Mouse (Mus musculus): Measurements from ENCODE around the gene Gjb1. TPM values are rescaled to one million over a fixed set of nuclear protein-coding genes. Genes with fewer than 3 reads are reported as not detected.
A peak's percentile ranks its signal among the peaks of the same experiment; 100 is the strongest.

Gjb1 gene
- polyA plus RNA-seq, 1 experiment from 2014 or later = not detected

- Histone ChIP-seq H3K4me1 (no peaks in the 10 kb centered on the region), H3K4me2 (replicated peaks) (no peak overlapping the region), H3K9ac (no peak overlapping the region), H3K4me3 (no peak overlapping the region), H3K9me3 (no peaks in the 10 kb centered on the region), H3K36me3 (no peaks in the 10 kb centered on the region), H3K27ac (no peak overlapping the region), H3K27me3 (0 out of 2 replicates have a peak, but pooled peaks cover 5% of the 10 kb centered on the region)
- 71% methylated on average over 7 of the region's 7 CpGs for WGBS
- ATAC-seq (ENCODE audit: insufficient number of reproducible peaks, insufficient read depth, low FRiP score, low TSS enrichment) = no peak
Measured at GRCm38 (mm10) chrX:101369001-101369400, 7.2 kb upstream of the Gjb1 start.

GRCm38 (mm10) chrX:101370573-101370972, 5.6 kb upstream of the Gjb1 start:
- Histone ChIP-seq H3K4me2 (replicated peaks) (no peak overlapping the region), H3K9ac (no peak overlapping the region), H3K36me3 (no peaks in the 10 kb centered on the region), H3K4me3 (no peak overlapping the region), H3K9me3 (no peaks in the 10 kb centered on the region), H3K4me1 (no peaks in the 10 kb centered on the region), H3K27ac (no peak overlapping the region), H3K27me3 (0 out of 2 replicates have a peak, but pooled peaks cover 3% of the 10 kb centered on the region)
- 68% methylated on average over 3 of the region's 3 CpGs for WGBS
- no peak for ATAC-seq (ENCODE audit: insufficient number of reproducible peaks, insufficient read depth, low FRiP score, low TSS enrichment)

- ATAC-seq (ENCODE audit: insufficient number of reproducible peaks, insufficient read depth, low FRiP score, low TSS enrichment) = no peak
- H3K36me3 ChIP-seq = no peaks in the 10 kb centered on the region
- H3K4me2 ChIP-seq (replicated peaks) = no peak overlapping the region
- 45% methylated on average over 5 of the region's 5 CpGs for WGBS
- no peak overlapping the region for H3K4me3 ChIP-seq
- H3K9ac ChIP-seq = no peak overlapping the region
- no peaks in the 10 kb centered on the region for H3K4me1 ChIP-seq
- H3K27ac ChIP-seq = no peak overlapping the region
- H3K9me3 ChIP-seq = no peaks in the 10 kb centered on the region
- H3K27me3 ChIP-seq = 0 out of 2 replicates have a peak, but pooled peaks cover 8% of the 10 kb centered on the region
Measured at GRCm38 (mm10) chrX:101372946-101373345, 3.2 kb upstream of the Gjb1 start.

- no peaks in the 10 kb centered on the region for H3K9me3 ChIP-seq
- ATAC-seq (ENCODE audit: insufficient number of reproducible peaks, insufficient read depth, low FRiP score, low TSS enrichment) = no peak
- no peak overlapping the region for H3K9ac ChIP-seq
- H3K27ac ChIP-seq = no peak overlapping the region
- 79% methylated on average over 4 of the region's 4 CpGs for WGBS
- no peaks in the 10 kb centered on the region for H3K36me3 ChIP-seq
- H3K4me2 ChIP-seq (replicated peaks) = no peak overlapping the region
- H3K4me1 ChIP-seq = no peaks in the 10 kb centered on the region
- no peak overlapping the region for H3K4me3 ChIP-seq
- H3K27me3 ChIP-seq = peaks cover 16% of the 10 kb centered on the region
Measured at GRCm38 (mm10) chrX:101377076-101377475, 898 bp downstream of the Gjb1 start.

GRCm38 (mm10) chrX:101379744-101380143, 3.6 kb downstream of the Gjb1 start:
- no peak overlapping the region for H3K27ac ChIP-seq
- 59% methylated on average over 1 of the region's 1 CpGs for WGBS
- peaks cover 40% of the 10 kb centered on the region for H3K27me3 ChIP-seq
- ATAC-seq (ENCODE audit: insufficient number of reproducible peaks, insufficient read depth, low FRiP score, low TSS enrichment) = no peak
- H3K9ac ChIP-seq = no peak overlapping the region
- H3K9me3 ChIP-seq = no peaks in the 10 kb centered on the region
- H3K4me2 ChIP-seq (replicated peaks) = no peak overlapping the region
- no peaks in the 10 kb centered on the region for H3K36me3 ChIP-seq
- H3K4me1 ChIP-seq = no peaks in the 10 kb centered on the region
- no peak overlapping the region for H3K4me3 ChIP-seq

GRCm38 (mm10) chrX:101383455-101383854, 7.3 kb downstream of the Gjb1 start:
- peaks cover 63% of the 10 kb centered on the region for H3K27me3 ChIP-seq
- H3K4me1 ChIP-seq = no peaks in the 10 kb centered on the region
- H3K4me3 ChIP-seq = no peak overlapping the region
- H3K9ac ChIP-seq = no peak overlapping the region
- H3K9me3 ChIP-seq = no peaks in the 10 kb centered on the region
- 28% methylated on average over 18 of the region's 18 CpGs for WGBS
- no peaks in the 10 kb centered on the region for H3K36me3 ChIP-seq
- no peak overlapping the region for H3K4me2 ChIP-seq (replicated peaks)
- ATAC-seq (ENCODE audit: insufficient number of reproducible peaks, insufficient read depth, low FRiP score, low TSS enrichment) = 0 out of 2 replicates have a peak, but pooled peaks have one; percentile 22
- no peak overlapping the region for H3K27ac ChIP-seq

GRCm38 (mm10) chrX:101384439-101385137, 8.4 kb downstream of the Gjb1 start:
- H3K4me2 ChIP-seq (replicated peaks) = peak overlapping the region; percentile 39
- H3K4me3 ChIP-seq = peak overlapping the region; percentile 20
- no peaks in the 10 kb centered on the region for H3K4me1 ChIP-seq
- no peak for ATAC-seq (ENCODE audit: insufficient number of reproducible peaks, insufficient read depth, low FRiP score, low TSS enrichment)
- no peak overlapping the region for H3K9ac ChIP-seq
- no peaks in the 10 kb centered on the region for H3K9me3 ChIP-seq
- no peak overlapping the region for H3K27ac ChIP-seq
- H3K27me3 ChIP-seq = peaks cover 60% of the 10 kb centered on the region
- H3K36me3 ChIP-seq = no peaks in the 10 kb centered on the region
- WGBS = 19% methylated on average over 32 of the region's 32 CpGs

DNA sequence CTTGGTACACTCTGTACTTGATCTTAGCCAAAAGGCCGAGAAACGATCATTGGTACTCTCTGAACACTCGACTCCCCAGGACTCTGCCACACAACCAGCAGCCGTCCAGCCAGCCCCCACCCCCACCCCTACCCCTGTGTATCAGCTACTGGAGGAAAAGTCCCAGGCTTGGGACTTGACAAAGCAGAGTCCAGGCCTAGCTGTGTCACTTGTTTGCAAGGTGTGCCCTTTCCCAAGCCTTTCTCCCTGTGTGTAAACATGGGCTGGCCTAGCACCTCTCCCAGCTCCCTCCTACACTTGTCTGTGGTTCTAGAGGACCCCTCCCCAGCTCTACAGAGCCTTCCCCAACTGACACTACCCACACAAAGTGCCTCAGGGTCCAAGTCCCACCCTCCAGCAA, 10.0 kb downstream of the Gjb1 start:
- Histone ChIP-seq H3K4me3 (no peak overlapping the region), H3K27ac (no peak overlapping the region), H3K4me1 (no peaks in the 10 kb centered on the region), H3K9me3 (no peaks in the 10 kb centered on the region), H3K27me3 (peaks cover 60% of the 10 kb centered on the region), H3K9ac (no peak overlapping the region), H3K36me3 (no peaks in the 10 kb centered on the region), H3K4me2 (replicated peaks) (no peak overlapping the region)
- ATAC-seq (ENCODE audit: insufficient number of reproducible peaks, insufficient read depth, low FRiP score, low TSS enrichment) = 0 out of 2 replicates have a peak, but pooled peaks have one; percentile 15
- 37% methylated on average over 4 of the region's 4 CpGs for WGBS

GRCm38 (mm10) chrX:101388866-101389537, 12.8 kb downstream of the Gjb1 start:
- no peak overlapping the region for H3K9ac ChIP-seq
- H3K27me3 ChIP-seq = peaks cover 36% of the 10 kb centered on the region
- no peaks in the 10 kb centered on the region for H3K36me3 ChIP-seq
- WGBS = 70% methylated on average over 5 of the region's 5 CpGs
- H3K9me3 ChIP-seq = no peaks in the 10 kb centered on the region
- H3K4me2 ChIP-seq (replicated peaks) = no peak overlapping the region
- H3K4me3 ChIP-seq = no peak overlapping the region
- no peak overlapping the region for H3K27ac ChIP-seq
- no peak for ATAC-seq (ENCODE audit: insufficient number of reproducible peaks, insufficient read depth, low FRiP score, low TSS enrichment)
- H3K4me1 ChIP-seq = no peaks in the 10 kb centered on the region

- H3K27me3 ChIP-seq = peaks cover 24% of the 10 kb centered on the region
- H3K4me2 ChIP-seq (replicated peaks) = no peak overlapping the region
- H3K9me3 ChIP-seq = no peaks in the 10 kb centered on the region
- H3K4me3 ChIP-seq = no peak overlapping the region
- ATAC-seq (ENCODE audit: insufficient number of reproducible peaks, insufficient read depth, low FRiP score, low TSS enrichment) = no peak
- H3K36me3 ChIP-seq = no peaks in the 10 kb centered on the region
- WGBS = 62% methylated on average over 2 of the region's 2 CpGs
- no peak overlapping the region for H3K27ac ChIP-seq
- no peak overlapping the region for H3K9ac ChIP-seq
- H3K4me1 ChIP-seq = no peaks in the 10 kb centered on the region
Measured at GRCm38 (mm10) chrX:101394341-101394740, 18.2 kb downstream of the Gjb1 start.

- H3K4me2 ChIP-seq (replicated peaks) = no peak overlapping the region
- H3K36me3 ChIP-seq = no peaks in the 10 kb centered on the region
- no peak overlapping the region for H3K27ac ChIP-seq
- peaks cover 24% of the 10 kb centered on the region for H3K27me3 ChIP-seq
- no peak for ATAC-seq (ENCODE audit: insufficient number of reproducible peaks, insufficient read depth, low FRiP score, low TSS enrichment)
- H3K9ac ChIP-seq = no peak overlapping the region
- 24% methylated on average over 11 of the region's 11 CpGs for WGBS
- H3K4me3 ChIP-seq = no peak overlapping the region
- no peaks in the 10 kb centered on the region for H3K9me3 ChIP-seq
- no peaks in the 10 kb centered on the region for H3K4me1 ChIP-seq
Measured at GRCm38 (mm10) chrX:101396459-101396858, 20.3 kb downstream of the Gjb1 start.
